Mouse (Mus musculus): Measurements from ENCODE around the gene Tead3.
"Not testable (repeated sequence)": the region's sequence is repeated elsewhere in the genome, so short reads cannot be mapped to it uniquely, and the experiment has no call there.

DNA sequence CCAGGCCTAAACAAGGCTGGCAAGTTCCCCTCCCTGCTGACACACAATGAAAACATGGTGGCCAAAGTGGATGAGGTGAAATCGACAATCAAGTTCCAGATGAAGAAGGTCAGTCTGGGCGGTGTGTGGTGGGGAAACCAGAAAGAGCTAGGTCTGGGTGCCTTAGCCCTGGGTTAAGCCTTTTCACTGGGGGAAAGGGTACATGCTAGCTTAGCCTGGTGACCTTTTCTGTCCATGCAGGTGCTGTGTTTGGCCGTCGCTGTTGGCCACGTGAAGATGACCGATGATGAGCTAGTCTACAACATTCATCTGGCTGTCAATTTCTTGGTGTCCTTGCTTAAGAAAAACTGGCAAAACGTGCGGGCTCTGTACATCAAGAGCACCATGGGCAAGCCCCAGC is 20.0 kb downstream of the Tead3 start:
- TF ChIP-seq FLI1 (IDR thresholded peaks at IDR 0.05; ENCODE audit: low read length); GATA1 (IDR thresholded peaks at IDR 0.05; ENCODE audit: borderline replicate concordance, low read length): not testable (repeated sequence)
